Mouse (Mus musculus) liver, postnatal 0 days (tissue): Measurements from ENCODE around the gene Obsl1. TPM values are rescaled to one million over a fixed set of nuclear protein-coding genes. Genes with fewer than 3 reads are reported as not detected.

ENCODE experiments used
- ATAC-seq: fragments of 200-750 bp; cut with Nextera tagmentation; 2 replicates; pipeline ENCODE4 v1.8.0; 2017; ENCODE audit warnings: mild to moderate bottlenecking, moderate library complexity
- DNase-seq: peaks from one replicate; pipeline ENCODE4 v3.0.0-alpha.2; 2016
- H3K27ac ChIP-seq: fragments of 300-500 bp; sonication (generic); 2 replicates; pipeline ENCODE4 v1.5.1; 2014; ENCODE audit warnings: antibody characterized with exemption, moderate library complexity, mild to moderate bottlenecking, low read depth
- H3K27me3 ChIP-seq: fragments of 300-500 bp; sonication (generic); 2 replicates; pipeline ENCODE4 v1.6.1; 2014; ENCODE audit warnings: low read length, control low read depth, mixed read lengths; ENCODE audit not compliant: insufficient read depth
- H3K36me3 ChIP-seq: fragments of 300-500 bp; sonication (generic); replicated peaks from 2 replicates; pipeline ENCODE4 v1.6.1; 2014; ENCODE audit warnings: mild to moderate bottlenecking, control low read depth, low read length, moderate library complexity, mixed read lengths; ENCODE audit not compliant: insufficient read depth
- H3K4me1 ChIP-seq: fragments of 300-500 bp; sonication (generic); 2 replicates; pipeline ENCODE4 v1.6.1; 2014; ENCODE audit warnings: antibody characterized with exemption, mild to moderate bottlenecking, control low read depth; ENCODE audit not compliant: insufficient read depth
- H3K4me2 ChIP-seq: fragments of 300-500 bp; sonication (generic); 2 replicates; pipeline ENCODE4 v1.6.1; 2014; ENCODE audit warnings: low read depth, mild to moderate bottlenecking, low read length, moderate library complexity, mixed read lengths
- H3K4me3 ChIP-seq: fragments of 300-500 bp; sonication (generic); 2 replicates; pipeline ENCODE4 v1.5.1; 2014; ENCODE audit warnings: low read depth, low read length
- H3K9ac ChIP-seq: fragments of 300-500 bp; sonication (generic); replicated peaks from 2 replicates; pipeline ENCODE4 v1.6.1; 2014; ENCODE audit warnings: mild to moderate bottlenecking, moderate library complexity
- H3K9me3 ChIP-seq: fragments of 300-500 bp; sonication (generic); 2 replicates; pipeline ENCODE4 v1.6.1; 2016; ENCODE audit warnings: mild to moderate bottlenecking, control low read depth, low read length, mixed read lengths
- CTCF ChIP-seq: sonication (generic); IDR thresholded peaks from 2 replicates; pipeline ENCODE4 v1.5.1; 2016; ENCODE audit warnings: antibody characterized with exemption, low read depth
- EP300 ChIP-seq: IDR thresholded peaks from 2 replicates; pipeline ENCODE4 v1.6.1; 2016; ENCODE audit warnings: antibody characterized with exemption, low read depth, mild to moderate bottlenecking
- WGBS: fragments of 180-500 bp; shearing (Covaris S2); extraction: QIAGEN DNeasy Blood & Tissue Kit; methylation state at CpG from one replicate; pipeline ENCODE4 v1.1.7; 2014; ENCODE audit not compliant: insufficient replicate concordance; 5-methylcytosine and 5-hydroxymethylcytosine counted together
- polyA plus RNA-seq: library from polyadenylated mRNA; unstranded; fragments of >200 nt; fragmentation: Nextera tagmentation; extraction: Ambion mirVana; gene quantifications from 2 replicates; pipeline ENCODE4 v1.2.1, GENCODE M21; 2015

Gene Obsl1
- polyA plus RNA-seq, 1 experiment from 2014 or later: 3.4 TPM

DNA sequence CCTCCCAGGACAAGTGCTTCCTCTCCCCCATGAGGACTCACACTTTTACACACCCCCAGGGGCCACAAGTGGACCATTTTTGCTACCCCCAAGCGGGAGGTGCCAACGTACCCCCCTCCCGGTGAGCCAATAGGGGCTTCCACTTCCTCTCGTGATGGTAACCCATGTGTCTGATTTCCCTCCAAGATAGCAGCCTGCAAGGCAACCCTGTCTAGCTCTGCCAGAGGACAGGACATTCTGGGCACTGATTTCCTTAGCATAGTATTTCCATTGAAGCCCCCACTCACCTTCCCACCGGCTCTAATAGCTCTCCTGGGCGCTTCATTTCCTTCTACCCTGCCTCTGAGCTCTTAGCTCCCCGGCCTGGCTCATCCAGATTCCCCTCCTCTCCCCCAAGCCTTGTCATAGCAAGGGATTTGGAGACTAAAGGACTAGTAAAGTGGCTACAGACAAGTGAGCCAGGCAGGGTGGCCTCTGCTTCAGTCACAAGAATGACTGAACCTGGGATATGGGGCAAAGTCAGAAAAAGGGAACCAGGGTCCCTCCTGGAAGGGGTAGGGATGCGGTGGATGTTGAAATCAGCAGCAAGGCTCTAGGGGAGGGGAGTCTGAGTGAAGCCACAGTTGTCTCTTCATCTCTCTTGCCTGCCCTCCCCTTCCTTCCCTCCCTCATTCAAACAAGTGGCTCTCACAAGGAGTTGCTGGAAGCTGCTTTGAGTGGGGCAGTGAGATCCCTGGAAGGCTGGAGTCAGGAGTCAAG lies 56.7 kb downstream of the Obsl1 start:
- no peaks in the 10 kb centered on the region for H3K36me3 ChIP-seq
- H3K4me1 ChIP-seq: peaks cover 39% of the 10 kb centered on the region
- H3K4me2 ChIP-seq: peak overlapping the region; percentile 58
- no peak for DNase-seq
- peaks cover 81% of the 10 kb centered on the region for H3K27me3 ChIP-seq
- WGBS: 5% methylated on average over 7 of the region's 8 CpGs
- no peak overlapping the region for H3K27ac ChIP-seq
- no peak for ATAC-seq
- H3K9ac ChIP-seq: no peak overlapping the region
- TF ChIP-seq CTCF: no peak
- TF ChIP-seq EP300: no peak
- H3K9me3 ChIP-seq: no peaks in the 10 kb centered on the region
- H3K4me3 ChIP-seq: peak overlapping the region; percentile 22; the same call in 1 of the 2 replicates

DNA sequence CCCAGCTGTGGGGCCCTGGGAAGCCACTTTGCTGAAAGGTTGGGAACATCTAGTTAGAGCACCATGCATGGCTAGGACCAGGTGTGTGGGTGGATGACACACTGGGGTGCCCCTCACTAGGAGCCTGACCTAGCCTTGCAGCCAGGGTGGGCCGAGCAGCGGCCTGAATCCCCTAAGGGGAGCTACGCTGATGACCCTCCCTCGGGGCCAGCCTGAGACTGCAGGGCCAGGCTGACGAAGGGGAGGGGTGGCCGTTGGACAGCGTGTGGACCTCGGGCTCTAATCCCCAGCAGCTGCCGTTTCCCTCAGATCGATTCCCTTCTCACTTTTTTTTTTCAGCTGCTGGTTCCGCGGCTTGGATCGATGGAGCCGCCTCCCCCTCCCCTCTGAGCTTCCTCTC lies 57.3 kb downstream of the Obsl1 start:
- Histone ChIP-seq H3K27me3 (peaks cover 76% of the 10 kb centered on the region), H3K36me3 (no peaks in the 10 kb centered on the region), H3K4me3 (no peak overlapping the region), H3K4me2 (no peak overlapping the region), H3K4me1 (peaks cover 39% of the 10 kb centered on the region), H3K9ac (no peak overlapping the region), H3K9me3 (no peaks in the 10 kb centered on the region), H3K27ac (no peak overlapping the region)
- ATAC-seq (no peak), DNase-seq (no peak)
- no peak for TF ChIP-seq CTCF
- no peak for TF ChIP-seq EP300
- under 1% methylated on average over 13 of the region's 14 CpGs for WGBS

DNA sequence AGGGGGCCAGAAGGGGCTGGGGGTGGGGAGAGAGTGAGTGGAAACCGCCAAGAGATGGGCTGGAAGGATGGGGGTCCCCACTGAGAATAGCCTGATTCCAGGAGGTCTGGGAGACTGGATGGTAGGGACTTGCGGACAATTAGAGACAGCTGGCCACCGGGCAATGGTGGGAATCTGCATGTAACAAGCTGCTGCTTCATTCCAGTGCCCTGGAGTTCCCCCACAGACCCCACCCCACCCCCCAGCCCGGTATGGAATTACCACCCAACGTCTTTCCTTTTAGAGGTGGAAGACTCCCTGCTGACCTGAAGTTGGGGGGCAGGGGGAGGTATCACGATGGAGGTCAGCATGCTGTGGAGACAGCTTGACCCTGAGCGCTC lies 58.2 kb downstream of the Obsl1 start:
- ATAC-seq (no peak), DNase-seq (no peak)
- TF ChIP-seq EP300 (no peak), CTCF (no peak)
- Histone ChIP-seq H3K9me3 (no peaks in the 10 kb centered on the region), H3K36me3 (no peaks in the 10 kb centered on the region), H3K27me3 (peaks cover 69% of the 10 kb centered on the region), H3K4me1 (peaks cover 39% of the 10 kb centered on the region), H3K9ac (no peak overlapping the region), H3K4me2 (no peak overlapping the region), H3K4me3 (no peak overlapping the region), H3K27ac (no peak overlapping the region)
- 5% methylated on average over 7 of the region's 7 CpGs for WGBS

DNA sequence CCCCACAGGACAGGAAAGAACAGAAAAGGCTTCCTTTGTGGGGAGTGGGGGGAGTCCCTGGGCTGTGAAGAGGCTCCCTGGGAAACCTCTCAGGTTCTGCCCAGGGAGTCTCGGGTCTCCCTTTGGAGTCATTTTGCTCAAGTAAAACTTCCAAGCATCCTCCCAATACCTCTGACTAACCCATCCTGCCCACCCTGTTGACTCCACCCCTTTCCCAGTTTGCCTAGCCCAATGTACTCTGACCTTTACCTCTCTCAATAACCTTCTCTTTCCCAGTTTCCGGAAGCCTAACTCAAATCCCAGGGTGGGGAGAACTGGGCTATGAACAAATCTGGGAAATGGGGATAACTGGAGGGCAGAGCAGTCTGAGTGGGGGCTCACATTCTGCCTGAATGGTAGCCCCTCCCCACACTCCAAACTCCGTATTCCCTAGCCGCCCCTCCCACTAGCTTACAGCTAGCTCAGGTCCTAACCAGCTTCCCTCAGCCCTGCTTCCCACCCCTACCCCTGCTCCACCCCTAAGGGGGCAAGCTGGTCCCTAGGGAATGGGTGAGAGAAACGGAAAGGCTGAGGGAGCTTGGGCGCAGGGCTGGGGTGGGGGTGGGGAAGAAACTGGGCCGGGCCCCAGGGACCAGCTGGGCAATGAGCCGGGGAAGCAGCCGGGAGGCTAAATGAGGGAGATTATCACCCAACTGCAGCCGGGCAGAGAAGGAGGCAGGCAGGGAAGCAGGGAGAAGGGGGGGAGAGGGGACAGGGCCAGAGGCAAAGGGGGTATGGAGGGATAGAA lies 58.8 kb downstream of the Obsl1 start:
- H3K27ac ChIP-seq: no peak overlapping the region
- DNase-seq: no peak
- H3K27me3 ChIP-seq: peaks cover 63% of the 10 kb centered on the region
- ATAC-seq: peak; percentile 31
- no peak overlapping the region for H3K9ac ChIP-seq
- peaks cover 39% of the 10 kb centered on the region for H3K4me1 ChIP-seq
- TF ChIP-seq EP300 (no peak), CTCF (no peak)
- no peaks in the 10 kb centered on the region for H3K9me3 ChIP-seq
- under 1% methylated on average over 10 of the region's 10 CpGs for WGBS
- no peaks in the 10 kb centered on the region for H3K36me3 ChIP-seq
- H3K4me3 ChIP-seq: peak overlapping the region; percentile 24; the same call in 1 of the 2 replicates
- H3K4me2 ChIP-seq: peak overlapping the region; percentile 59

DNA sequence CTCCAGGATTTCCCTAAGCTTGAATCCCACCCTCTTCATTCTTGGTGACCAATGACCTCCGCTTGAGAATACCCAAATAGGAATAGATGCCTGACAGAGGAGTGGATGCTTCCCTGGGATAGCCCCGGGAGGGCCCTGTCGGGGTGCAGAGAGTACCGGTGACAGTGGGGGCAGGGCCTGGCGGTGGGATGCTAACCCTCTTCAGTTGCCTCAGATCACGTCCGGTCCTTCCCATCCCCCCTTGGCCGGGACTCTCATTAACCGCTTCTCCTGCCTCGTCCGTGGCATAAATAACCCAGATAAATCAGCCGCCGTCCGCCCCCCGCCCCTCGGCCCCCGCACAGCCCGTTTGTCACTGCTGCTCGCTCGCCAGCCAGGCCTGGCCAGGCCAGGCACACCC lies 59.6 kb downstream of the Obsl1 start:
- DNase-seq: no peak
- H3K4me2 ChIP-seq: peak overlapping the region; percentile 63
- no peak overlapping the region for H3K27ac ChIP-seq
- 0 out of 2 replicates have a peak overlapping the region, but pooled peaks have one; percentile 11 for H3K4me3 ChIP-seq
- peaks cover 39% of the 10 kb centered on the region for H3K4me1 ChIP-seq
- H3K9ac ChIP-seq: no peak overlapping the region
- 2% methylated on average over 20 of the region's 20 CpGs for WGBS
- H3K27me3 ChIP-seq: peaks cover 55% of the 10 kb centered on the region
- H3K36me3 ChIP-seq: 0 out of 2 replicates have a peak, but pooled peaks cover 2% of the 10 kb centered on the region
- no peak for ATAC-seq
- TF ChIP-seq EP300 (no peak), CTCF (no peak)
- no peaks in the 10 kb centered on the region for H3K9me3 ChIP-seq

DNA sequence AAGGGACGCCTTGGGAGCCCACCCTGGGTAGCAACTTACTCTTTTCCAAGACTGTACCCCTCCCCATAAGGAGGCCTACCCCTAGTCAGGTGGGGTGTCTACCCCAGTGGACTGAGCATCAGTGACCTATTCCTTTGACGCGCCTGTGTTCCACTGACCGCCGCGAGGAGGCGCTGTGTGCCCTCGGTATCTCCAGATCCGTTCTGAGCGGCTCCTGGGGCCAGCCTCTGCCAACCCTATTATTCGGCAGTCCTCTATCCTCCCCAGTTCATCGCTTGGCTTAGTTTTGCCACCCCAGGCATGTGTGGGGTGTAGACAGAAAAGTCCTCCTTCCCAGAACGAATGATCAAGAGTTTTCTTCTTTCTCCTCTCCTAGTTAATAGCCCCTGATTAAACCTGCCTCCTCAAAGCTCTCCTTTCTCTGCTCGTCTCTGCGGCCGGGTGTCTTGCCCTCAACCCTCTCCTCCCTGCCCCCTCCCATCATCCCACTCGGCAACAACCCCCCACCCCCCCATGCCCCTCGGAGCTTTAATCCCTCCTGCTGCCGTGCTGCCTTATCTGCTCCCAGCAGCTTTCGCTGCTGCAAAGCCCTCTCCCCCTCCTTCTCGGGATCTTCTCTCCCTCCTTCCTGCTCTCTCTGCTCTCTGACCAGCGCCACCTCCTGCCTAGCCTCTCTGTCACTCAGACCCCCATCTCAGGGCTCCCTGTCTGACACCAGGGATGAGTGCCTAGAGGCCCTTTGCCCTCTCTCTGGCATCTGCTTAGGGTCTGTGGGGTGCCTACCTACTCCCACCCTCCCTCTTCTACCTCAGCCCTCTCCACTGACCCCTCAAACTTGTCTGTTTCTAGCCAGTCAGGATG lies 60.3 kb downstream of the Obsl1 start:
- 0 out of 2 replicates have a peak, but pooled peaks cover 7% of the 10 kb centered on the region for H3K36me3 ChIP-seq
- peak overlapping the region; percentile 63 for H3K4me2 ChIP-seq
- H3K4me3 ChIP-seq: peak overlapping the region; percentile 11; the same call in 1 of the 2 replicates
- H3K9ac ChIP-seq: no peak overlapping the region
- WGBS: 3% methylated on average over 22 of the region's 22 CpGs
- H3K27me3 ChIP-seq: peaks cover 49% of the 10 kb centered on the region
- H3K27ac ChIP-seq: no peak overlapping the region
- peaks cover 39% of the 10 kb centered on the region for H3K4me1 ChIP-seq
- DNase-seq (peak; percentile 87), ATAC-seq (peak; percentile 74)
- no peaks in the 10 kb centered on the region for H3K9me3 ChIP-seq
- TF ChIP-seq EP300 (no peak), CTCF (peak; percentile 95)
